Mouse (Mus musculus) cerebellum, adult 18-20 months (tissue): Measurements from ENCODE around the gene Tspan31.
"Not testable (repeated sequence)": the region's sequence is repeated elsewhere in the genome, so short reads cannot be mapped to it uniquely, and the experiment has no call there.

ENCODE experiments used
- DNase-seq, 2 experiments: peaks; one replicate each; pipeline ENCODE4 v3.0.0; 2021

The Tspan31 gene

DNA sequence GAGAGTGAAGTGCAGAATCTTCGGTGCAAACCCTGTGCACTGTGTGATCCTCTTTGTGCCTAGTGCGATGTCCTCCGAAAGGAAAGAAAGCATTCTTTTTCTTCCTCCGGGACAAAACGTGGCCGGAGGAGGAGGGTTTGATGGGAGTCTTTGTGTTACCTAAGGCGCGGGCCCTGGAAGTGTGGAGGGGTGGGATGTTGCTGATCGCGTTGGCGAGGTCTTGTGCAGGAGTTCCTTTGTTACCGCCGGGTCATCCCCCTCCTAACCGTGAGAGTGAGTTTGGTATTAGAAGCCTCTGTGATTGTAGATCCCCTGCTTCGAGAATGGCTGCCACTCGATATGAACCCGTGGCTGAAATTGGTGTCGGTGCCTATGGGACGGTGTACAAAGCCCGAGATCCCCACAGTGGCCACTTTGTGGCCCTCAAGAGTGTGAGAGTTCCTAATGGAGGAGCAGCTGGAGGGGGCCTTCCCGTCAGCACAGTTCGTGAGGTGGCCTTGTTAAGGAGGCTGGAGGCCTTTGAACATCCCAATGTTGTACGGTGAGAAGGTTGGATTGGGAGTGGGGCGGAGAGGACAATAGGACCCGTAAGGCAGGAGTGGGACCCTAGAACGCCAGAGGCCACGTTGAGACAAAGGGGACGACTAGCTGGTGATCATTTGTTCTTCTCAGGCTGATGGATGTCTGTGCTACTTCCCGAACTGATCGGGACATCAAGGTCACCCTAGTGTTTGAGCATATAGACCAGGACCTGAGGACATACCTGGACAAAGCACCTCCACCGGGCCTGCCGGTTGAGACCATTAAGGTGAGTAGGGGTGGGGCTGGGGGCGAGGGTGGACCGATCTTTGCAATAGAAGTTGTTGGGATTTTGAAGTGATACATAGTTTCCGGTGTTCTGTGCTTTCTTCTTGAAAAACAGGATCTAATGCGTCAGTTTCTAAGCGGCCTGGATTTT, 5.9 kb downstream of the Tspan31 start:
- peak in 1 of 2 experiments; percentile 41 for DNase-seq

DNA sequence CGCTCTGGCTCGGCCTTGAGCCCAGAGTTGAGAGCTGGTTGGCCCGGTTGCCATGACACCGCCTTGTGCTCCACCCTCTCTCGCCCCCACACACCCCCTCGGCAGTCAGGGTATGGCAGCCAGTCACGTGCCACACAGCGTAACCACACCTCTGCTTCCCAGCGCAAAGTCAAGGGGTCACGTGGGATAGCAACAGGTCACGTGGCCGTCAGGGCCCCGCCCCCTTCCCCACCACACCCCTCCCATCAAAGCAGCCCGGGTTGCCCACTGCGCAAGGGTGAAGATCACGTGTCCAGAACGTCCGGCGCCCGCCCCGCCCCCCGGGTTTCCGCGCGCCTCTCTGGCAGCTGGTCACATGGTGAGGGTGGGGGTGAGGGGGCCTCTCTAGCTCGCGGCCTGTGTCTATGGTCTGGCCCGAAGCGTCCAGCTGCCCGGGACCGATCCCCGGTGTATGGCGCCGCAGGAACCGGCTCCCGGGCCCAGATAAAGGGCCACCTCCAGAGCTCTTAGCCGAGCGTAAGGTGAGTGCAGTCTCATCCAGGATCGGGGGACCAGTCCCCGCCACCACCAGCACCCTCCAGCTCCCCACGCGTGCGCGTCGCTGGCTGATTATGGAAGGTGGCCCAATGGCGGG, 6.7 kb downstream of the Tspan31 start, which contains the start of gene Cdk4:
TSS of gene Cdk4 (plus strand) at position 296 of the 634 bp plus-strand sequence.
- peak; percentile 99 for DNase-seq

GRCm38 (mm10) chr10:127062503-127062902, 7.6 kb downstream of the Tspan31 start:
- no peak for DNase-seq

- not testable (repeated sequence) for DNase-seq
These were observed 8.0 kb downstream of the Tspan31 start for GRCm38 (mm10) chr10:127062101-127062500.

DNA sequence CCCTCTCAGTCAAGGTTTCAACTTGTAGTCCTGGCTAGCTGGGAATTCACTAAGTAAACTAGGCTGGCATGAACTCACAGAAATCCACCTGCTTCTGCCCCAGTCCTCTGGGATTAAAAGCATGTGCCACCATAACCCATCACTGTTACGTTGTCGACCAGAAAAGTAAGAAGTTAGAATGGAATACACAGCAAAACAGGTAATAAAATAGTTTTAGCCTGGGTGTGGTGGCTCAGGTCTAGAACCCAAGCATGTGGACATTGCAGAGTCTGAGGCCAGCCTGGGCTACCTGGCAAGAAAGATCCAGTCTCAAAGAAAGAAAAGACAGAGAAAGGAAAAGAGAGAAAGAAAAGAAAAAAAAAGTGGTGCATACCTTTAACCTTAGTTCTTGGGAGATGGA, 8.6 kb downstream of the Tspan31 start:
- no peak for DNase-seq

DNA sequence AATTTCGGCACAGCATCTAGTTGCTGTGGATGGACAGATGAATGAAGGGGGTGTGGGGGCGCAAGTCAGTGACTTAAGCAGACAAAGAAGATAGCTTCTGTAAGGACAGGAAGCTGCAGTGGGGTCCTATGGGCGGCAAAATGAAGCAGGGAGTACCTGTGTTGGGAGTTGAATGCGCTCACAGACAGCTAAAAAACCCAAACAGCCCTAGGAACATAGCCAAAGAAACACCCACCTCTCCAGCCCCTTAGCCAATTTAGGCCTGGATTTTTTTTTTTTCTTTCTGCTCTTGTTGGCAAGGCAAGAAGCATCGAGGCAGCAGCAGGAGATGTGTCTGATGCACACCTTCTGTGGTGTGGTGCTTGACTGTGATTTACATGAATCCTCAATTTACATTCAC, 9.0 kb downstream of the Tspan31 start:
- DNase-seq: no peak

DNA sequence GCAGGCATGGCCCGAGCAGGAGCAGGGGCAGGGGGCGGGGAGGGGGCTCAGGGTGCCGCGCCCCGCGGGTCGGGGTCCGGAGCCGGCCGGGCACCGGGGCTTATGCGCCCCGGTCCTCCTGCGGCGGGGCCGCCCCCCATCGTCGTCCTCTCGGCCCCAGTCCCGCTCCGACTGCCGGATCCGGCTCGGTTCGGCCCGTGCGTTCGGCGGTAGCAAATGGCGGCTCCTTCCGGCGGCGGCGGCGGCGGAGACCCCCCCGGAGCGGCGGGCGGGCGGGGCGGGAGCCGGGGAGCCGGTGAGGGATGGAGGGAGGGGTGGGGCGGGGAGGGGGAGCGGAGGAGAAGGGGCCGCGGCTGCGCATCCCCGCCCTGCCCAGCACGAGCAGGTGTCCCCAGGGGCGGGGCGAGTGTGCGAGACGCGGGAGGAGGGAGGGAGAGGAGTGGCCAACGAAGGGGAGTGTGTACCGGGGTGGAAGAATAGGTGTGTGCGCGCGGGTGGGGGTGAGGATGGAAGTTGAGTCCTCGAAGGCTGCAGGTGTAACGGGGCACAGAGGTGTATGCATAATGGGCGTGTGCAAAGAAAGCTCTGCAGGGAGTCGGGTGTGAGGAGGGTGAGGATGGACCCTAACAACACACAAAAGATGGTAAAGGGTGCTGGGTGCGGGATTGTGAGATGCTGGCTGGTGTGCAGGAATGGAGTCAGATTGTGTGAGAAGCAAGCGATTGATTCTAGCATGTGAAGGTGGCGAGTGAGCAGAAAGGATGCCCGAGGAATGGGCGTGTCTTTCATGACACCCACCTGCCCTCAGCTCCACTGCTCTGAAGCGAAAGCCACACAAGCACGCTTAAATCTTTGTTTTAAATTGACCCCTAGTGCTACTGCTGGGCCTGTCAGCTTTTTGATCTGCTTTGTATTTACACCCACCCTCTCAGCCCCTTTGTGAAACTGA, 9.8 kb downstream of the Tspan31 start, which contains the start of gene March9:
TSS of gene March9 (minus strand) at position 217 of the 949 bp plus-strand sequence.
- peak; percentile 89 to 95 for DNase-seq

- DNase-seq: peak; percentile 41 to 60
These were observed 10.7 kb downstream of the Tspan31 start for GRCm38 (mm10) chr10:127059174-127059967.

- peak in 1 of 2 experiments; percentile 35 for DNase-seq
These were observed 11.4 kb downstream of the Tspan31 start for GRCm38 (mm10) chr10:127058708-127059107.

GRCm38 (mm10) chr10:127058161-127058560, 11.9 kb downstream of the Tspan31 start:
- peak; percentile 79 to 85 for DNase-seq

GRCm38 (mm10) chr10:127056490-127056889, 13.6 kb downstream of the Tspan31 start:
- no peak for DNase-seq

DNA sequence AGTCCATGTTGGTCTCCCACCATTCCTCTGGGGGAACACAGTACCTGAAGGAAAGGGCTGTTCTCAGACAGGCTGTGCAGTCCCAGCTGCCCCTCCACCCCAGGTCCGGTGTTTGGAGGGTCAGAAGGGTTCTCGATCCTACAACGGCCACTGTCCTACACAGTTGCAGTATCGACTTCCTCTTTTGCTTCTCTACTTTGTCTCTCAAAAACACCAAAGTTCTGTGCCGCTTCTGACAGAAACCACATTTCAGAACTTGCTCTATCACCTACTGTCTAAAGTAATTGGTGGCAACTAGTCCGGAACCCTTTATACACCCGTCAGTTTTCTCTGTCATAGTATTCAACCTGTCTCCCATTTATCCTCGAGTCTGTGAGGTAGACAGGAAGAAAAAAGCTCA, 14.7 kb downstream of the Tspan31 start:
- no peak for DNase-seq

DNA sequence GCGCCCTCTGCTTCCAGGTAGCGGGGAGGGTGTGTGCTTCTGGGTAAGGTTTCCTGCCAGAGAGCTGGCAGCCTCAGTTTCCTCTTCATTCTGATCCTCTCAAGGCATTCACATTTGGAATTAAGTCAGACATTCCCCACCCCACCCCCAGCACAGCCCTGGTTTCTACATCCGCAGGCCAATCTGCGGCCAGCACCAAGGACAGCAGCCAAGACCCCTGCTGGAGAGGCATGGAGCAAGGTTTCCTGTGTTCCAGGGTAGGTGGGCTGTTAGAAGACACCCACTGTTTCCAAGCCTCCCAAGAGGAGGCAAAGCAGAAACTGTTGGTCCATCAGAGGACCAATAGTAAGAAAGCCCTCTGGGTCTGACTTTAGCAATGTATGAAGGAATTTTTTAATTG, 15.4 kb downstream of the Tspan31 start:
- no peak for DNase-seq

DNA sequence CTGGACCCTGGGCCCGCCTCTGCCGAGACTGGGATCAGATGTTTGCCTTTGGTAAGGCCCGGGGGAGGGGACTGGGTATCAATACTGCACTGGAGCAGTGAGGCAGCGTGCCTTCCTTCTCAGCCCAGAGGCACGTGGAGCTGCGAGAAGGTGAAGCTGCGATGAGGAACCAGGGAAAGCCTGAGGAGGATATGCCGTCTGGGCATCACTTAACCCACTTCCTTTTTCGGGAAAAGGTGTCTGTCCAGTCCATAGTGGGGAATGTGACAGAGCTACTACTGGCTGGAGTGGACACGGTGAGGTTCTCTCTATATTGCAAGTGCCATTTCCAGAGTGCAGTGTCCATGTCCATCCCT, 20.0 kb downstream of the Tspan31 start:
- no peak for DNase-seq

DNA sequence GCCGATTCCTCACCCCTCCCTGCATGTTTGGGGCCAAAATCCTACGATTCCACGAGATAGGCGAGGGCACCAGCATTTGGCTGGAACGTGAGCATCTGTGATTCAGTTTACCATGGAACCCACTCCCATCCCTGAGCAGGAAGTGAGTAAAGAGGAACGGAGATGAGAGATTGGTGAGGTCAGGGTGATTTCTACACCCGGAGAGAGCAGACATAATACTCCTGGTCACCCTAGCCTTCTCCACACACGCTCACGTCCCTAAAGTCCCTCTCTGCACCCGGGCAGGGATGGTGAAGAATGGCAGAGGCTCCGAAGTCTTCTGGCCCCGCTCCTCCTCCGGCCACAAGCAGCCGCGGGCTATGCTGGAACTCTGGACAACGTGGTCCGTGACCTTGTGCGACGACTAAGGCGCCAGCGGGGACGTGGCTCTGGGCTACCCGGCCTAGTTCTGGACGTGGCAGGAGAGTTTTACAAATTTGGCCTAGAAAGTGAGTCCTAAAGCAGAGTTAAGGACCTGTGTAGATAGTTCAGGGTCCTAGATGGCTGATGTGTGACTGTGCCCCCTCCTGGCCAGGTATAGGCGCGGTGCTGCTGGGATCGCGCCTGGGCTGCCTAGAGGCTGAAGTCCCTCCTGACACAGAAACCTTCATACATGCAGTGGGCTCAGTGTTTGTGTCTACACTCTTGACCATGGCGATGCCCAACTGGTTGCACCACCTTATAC, 20.5 kb downstream of the Tspan31 start:
- DNase-seq: no peak

- no peak for DNase-seq
These were observed 21.3 kb downstream of the Tspan31 start for GRCm38 (mm10) chr10:127048608-127049394.

DNA sequence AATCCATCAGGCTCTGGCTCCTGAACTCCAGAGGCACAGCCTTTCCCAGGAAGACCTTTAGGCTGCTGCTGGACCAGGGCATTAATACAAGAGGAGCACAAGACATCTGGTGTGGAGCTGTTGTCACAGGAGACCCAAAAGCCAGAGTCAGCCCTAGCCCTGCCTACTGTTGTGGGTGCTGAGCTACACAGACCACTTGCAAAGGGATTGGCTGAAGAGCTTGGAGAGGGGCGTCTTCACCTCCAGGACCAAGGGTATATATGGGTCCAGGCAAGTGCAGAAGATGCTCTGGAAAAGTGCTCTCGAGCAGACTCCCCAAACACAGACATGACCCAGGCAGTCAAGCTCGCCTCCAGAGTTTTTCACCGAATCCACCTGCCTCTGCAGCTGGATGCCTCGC, 22.1 kb downstream of the Tspan31 start, which contains the start of gene Cyp27b1:
TSS of gene Cyp27b1 (plus strand) at position 297 of the 400 bp plus-strand sequence.
- DNase-seq: no peak

DNA sequence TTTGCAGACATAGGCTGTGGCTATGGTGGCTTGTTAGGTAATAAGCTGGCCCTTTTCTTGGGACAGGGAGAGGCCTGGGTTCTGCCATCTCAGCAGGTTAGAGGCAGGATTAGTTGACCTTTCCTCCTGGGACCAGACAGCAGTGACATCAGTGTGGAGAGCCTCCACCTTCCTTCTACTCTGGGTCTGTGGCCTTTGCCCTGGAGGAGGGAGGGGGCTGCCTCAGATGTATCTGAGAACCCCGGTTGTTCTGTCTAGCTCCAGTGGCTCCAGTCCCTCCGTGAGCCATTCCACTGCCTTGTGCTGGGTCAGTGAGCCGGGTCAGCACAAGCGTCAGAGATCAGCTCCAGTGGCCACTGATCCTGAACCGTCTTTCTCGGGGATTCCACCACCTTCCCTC, 26.9 kb downstream of the Tspan31 start:
- DNase-seq: no peak

DNA sequence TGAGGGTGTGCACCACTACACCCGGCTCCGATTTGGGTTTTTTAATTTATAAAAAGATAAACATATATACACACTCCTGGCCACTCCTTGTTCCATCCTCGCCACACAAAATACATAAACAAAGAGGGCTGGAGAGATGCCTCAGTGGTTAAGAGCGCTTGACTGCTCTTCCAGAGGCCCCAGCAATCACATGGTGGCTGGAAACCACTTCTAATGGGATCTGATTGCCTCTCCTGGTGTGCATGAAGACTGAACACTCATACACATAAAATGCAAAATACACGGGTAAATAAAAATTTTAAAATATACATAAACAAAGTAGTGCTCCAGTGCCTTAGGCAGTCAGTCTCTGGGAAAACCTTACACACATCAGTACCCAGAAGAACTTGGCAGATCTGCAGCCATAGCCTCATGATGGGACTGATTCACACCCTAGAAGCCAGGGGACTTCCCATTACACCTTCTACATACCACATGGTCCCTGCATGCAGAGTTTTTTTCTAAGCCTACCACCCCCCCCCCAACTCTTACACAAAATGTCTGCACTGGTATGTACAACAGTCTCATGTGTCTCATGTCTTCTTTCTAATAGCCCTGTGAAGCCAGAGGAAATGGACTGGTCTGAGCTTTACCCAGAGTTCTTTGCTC, 27.5 kb downstream of the Tspan31 start:
- DNase-seq: no peak
